ENCODE assay signal across 30 mouse cellular contexts in genomic region chr8:113551454-113552273, GRCm38 (mm10).
DNase-seq lines count a peak whose midpoint lies in the region; ATAC-seq and TF ChIP-seq lines count a peak whose summit lies in the region.
"Had no signal": no experiment of that assay in that cellular context is flagged by ENCODE, and none has a peak within 500 bp of the region (broad histone marks: within the 10 kb centered on the region; RNA-seq: fewer than 3 reads in every experiment).

No protein-coding gene starts in this region.

- DNase-seq in lung, postnatal 36 days = peak; percentile 15
- no peak for DNase-seq in lung, postnatal 14 days
- peak; percentile 58 for DNase-seq in yolk sac, embryonic 10.5 days (ENCODE audit: low spot score)
- no peak for DNase-seq in layer of hippocampus, adult 8-10 months (ENCODE audit: low spot score in 2 of 2)
- DNase-seq: adrenal gland, postnatal 10 days; B cell, adult 2 months; cerebellum, adult 11 months; cerebellum, adult 9-10 months; cerebellum, postnatal 36 days; embryo, embryonic 11 days; gastrocnemius, adult 2 months; gastrocnemius, postnatal 36 days; heart, adult 2 months; heart, postnatal 10 days; kidney, adult 8-10 months; kidney, postnatal 4 days; layer of hippocampus, postnatal 36 days; liver; thymus, postnatal 14 days had no signal

- TF ChIP-seq CTCF in olfactory bulb, adult 2 months (IDR thresholded peaks at IDR 0.05; ENCODE audit: insufficient read depth, low read depth, low read length) = no peak

- TF ChIP-seq POLR2A in olfactory bulb, adult 2 months (IDR thresholded peaks at IDR 0.05; ENCODE audit: insufficient read depth, low read depth, low read length) = no peak

- H3K4me3 ChIP-seq in olfactory bulb, adult 2 months (ENCODE audit: insufficient read depth, low read depth, low read length) = no peak overlapping the region
- H3K4me3 ChIP-seq: embryonic facial prominence, embryonic 12.5 days; gastrocnemius, adult 2 months; heart, adult 2 months; heart, embryonic 13.5 days; megakaryocyte, embryonic 14.5 days; midbrain, embryonic 12.5 days; neural tube, embryonic 13.5 days had no signal

- H3K27ac ChIP-seq in olfactory bulb, adult 2 months (ENCODE audit: insufficient read depth, low read depth, low read length) = peak overlapping the region; percentile 72; the same call in 1 of the 2 replicates
- H3K27ac ChIP-seq: embryonic facial prominence, embryonic 12.5 days; gastrocnemius, adult 2 months; heart, adult 2 months; heart, embryonic 13.5 days; hindbrain, embryonic 14.5 days; kidney, postnatal 0 days; midbrain, embryonic 12.5 days; neural tube, embryonic 13.5 days had no signal

- peak; percentile 58 for ATAC-seq in granulocyte monocyte progenitor cell, adult 5-6 weeks (replicated peaks; ENCODE audit: poor library complexity, severe bottlenecking)
- ATAC-seq in inflammation-experienced regulatory T-cells, adult 6 months = no peak
- ATAC-seq: forebrain, embryonic 16.5 days had no signal

- 77% methylated on average over 12 of the region's 12 CpGs for WGBS in olfactory bulb, adult 2 months

- no peaks in the 10 kb centered on the region for H3K4me1 ChIP-seq in olfactory bulb, adult 2 months (ENCODE audit: control insufficient read depth, insufficient read depth, low read length)
- H3K4me1 ChIP-seq: embryonic facial prominence, embryonic 12.5 days; megakaryocyte, embryonic 14.5 days had no signal

Comparison
In these comparisons a context has a peak if more than half of its experiments do, and no peak if none do; other contexts are left out.
1. DNase-seq: peak in lung, postnatal 36 days (single experiment) and yolk sac, embryonic 10.5 days (single experiment); none in lung, postnatal 14 days (single experiment) and layer of hippocampus, adult 8-10 months (0 of 2).